ENCODE assay signal across 10 mouse cellular contexts in the genomic region with DNA sequence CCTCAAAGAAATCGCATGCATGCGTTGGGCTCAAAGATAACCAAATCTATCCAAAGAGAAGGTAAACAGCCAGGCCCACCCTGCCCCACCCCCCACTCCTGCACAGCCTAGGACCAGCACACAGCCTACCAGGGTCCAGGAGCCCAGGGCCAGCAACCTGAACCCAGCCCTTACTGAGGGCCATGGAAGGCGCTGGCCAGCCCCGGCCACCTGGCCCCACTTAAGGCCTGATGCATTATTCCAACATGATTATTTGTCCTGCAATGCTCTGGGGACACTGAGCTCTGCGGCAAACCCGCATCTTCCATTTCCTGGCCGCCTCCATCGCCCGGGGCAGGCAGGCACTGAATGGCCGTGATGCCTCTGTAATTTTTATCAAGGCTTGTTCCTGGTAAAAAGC.
A peak's percentile ranks its signal among the peaks of the same experiment; 100 is the strongest.
DNase-seq lines count a peak whose midpoint lies in the region; ATAC-seq and TF ChIP-seq lines count a peak whose summit lies in the region.
"Had no signal": no experiment of that assay in that cellular context is flagged by ENCODE, and none has a peak within 500 bp of the region (broad histone marks: within the 10 kb centered on the region; RNA-seq: fewer than 3 reads in every experiment).

No protein-coding gene starts in this region.

- TF ChIP-seq EP300 in stomach, postnatal 0 days (optimal IDR thresholded peaks at IDR 0.05) = no peak

- peak; percentile 14; the same call in 1 of the 2 replicates for ATAC-seq in neural tube, embryonic 11.5 days (ENCODE audit: insufficient read depth, low FRiP score, low TSS enrichment)
- ATAC-seq in forebrain, embryonic 14.5 days = no peak; the same call in 1 of the 2 replicates
- peak; percentile 25 for ATAC-seq in liver, embryonic 13.5 days (ENCODE audit: low read depth)
- ATAC-seq in stomach, postnatal 0 days (ENCODE audit: low FRiP score, low TSS enrichment) = peak; percentile 33; the same call in 1 of the 2 replicates

- no peak overlapping the region for H3K9ac ChIP-seq in neural tube, embryonic 11.5 days (ENCODE audit: low read length)
- H3K9ac ChIP-seq in forebrain, embryonic 14.5 days (ENCODE audit: low read length) = peak overlapping the region; percentile 26
- H3K9ac ChIP-seq in liver, embryonic 13.5 days = no peak overlapping the region; the same call in 1 of the 2 replicates
- no peak overlapping the region for H3K9ac ChIP-seq in stomach, postnatal 0 days (ENCODE audit: low read length)
- H3K9ac ChIP-seq: limb, embryonic 15.5 days had no signal

- H3K4me1 ChIP-seq in neural tube, embryonic 11.5 days (ENCODE audit: control insufficient read depth, insufficient read depth, low read length) = peaks cover 38% of the 10 kb centered on the region
- peaks cover 46% of the 10 kb centered on the region for H3K4me1 ChIP-seq in forebrain, embryonic 14.5 days (ENCODE audit: control insufficient read depth, insufficient read depth, low read length)
- peaks cover 70% of the 10 kb centered on the region for H3K4me1 ChIP-seq in liver, embryonic 13.5 days (replicated peaks)
- no peaks in the 10 kb centered on the region; the same call in 1 of the 2 replicates for H3K4me1 ChIP-seq in stomach, postnatal 0 days (replicated peaks; ENCODE audit: control insufficient read depth, insufficient read depth)

- no peak overlapping the region for H3K4me3 ChIP-seq in neural tube, embryonic 11.5 days (ENCODE audit: low read depth, low read length)
- H3K4me3 ChIP-seq in forebrain, embryonic 14.5 days (ENCODE audit: low read depth, low read length) = no peak overlapping the region
- no peak overlapping the region for H3K4me3 ChIP-seq in liver, embryonic 13.5 days (replicated peaks)
- H3K4me3 ChIP-seq in stomach, postnatal 0 days (ENCODE audit: low read depth, low read length) = no peak overlapping the region
- H3K4me3 ChIP-seq: limb, embryonic 15.5 days had no signal

- H3K36me3 ChIP-seq in neural tube, embryonic 11.5 days (ENCODE audit: control insufficient read depth, insufficient read depth, low read length) = no peaks in the 10 kb centered on the region
- H3K36me3 ChIP-seq in forebrain, embryonic 14.5 days (ENCODE audit: control insufficient read depth, insufficient read depth, low read length) = no peaks in the 10 kb centered on the region
- H3K36me3 ChIP-seq in liver, embryonic 13.5 days = no peaks in the 10 kb centered on the region
- no peaks in the 10 kb centered on the region for H3K36me3 ChIP-seq in stomach, postnatal 0 days (ENCODE audit: control insufficient read depth, insufficient read depth, low read length)
- H3K36me3 ChIP-seq: G1E; limb, embryonic 15.5 days had no signal

- 36% methylated on average over 10 of the region's 10 CpGs for WGBS in neural tube, embryonic 11.5 days
- 13% methylated on average over 10 of the region's 10 CpGs for WGBS in forebrain, embryonic 14.5 days
- 61% methylated on average over 10 of the region's 10 CpGs for WGBS in liver, embryonic 13.5 days (ENCODE audit: insufficient replicate concordance)
- WGBS in stomach, postnatal 0 days = 45% methylated on average over 10 of the region's 10 CpGs

- peak overlapping the region; percentile 56 for H3K27ac ChIP-seq in neural tube, embryonic 11.5 days (ENCODE audit: low read depth, low read length)
- peak overlapping the region; percentile 62; the same call in 1 of the 2 replicates for H3K27ac ChIP-seq in forebrain, embryonic 14.5 days (ENCODE audit: low read depth, low read length)
- H3K27ac ChIP-seq in liver, embryonic 13.5 days = peak overlapping the region; percentile 89
- H3K27ac ChIP-seq in stomach, postnatal 0 days (replicated peaks) = peak overlapping the region; percentile 49; the same call in 1 of the 2 replicates
- H3K27ac ChIP-seq: limb, embryonic 15.5 days had no signal

- H3K4me2 ChIP-seq in neural tube, embryonic 11.5 days (ENCODE audit: low read depth) = no peak overlapping the region
- peak overlapping the region; percentile 12; the same call in 1 of the 2 replicates for H3K4me2 ChIP-seq in forebrain, embryonic 14.5 days (ENCODE audit: low read length)
- peak overlapping the region; percentile 60 for H3K4me2 ChIP-seq in liver, embryonic 13.5 days
- H3K4me2 ChIP-seq in stomach, postnatal 0 days (replicated peaks; ENCODE audit: low read depth) = no peak overlapping the region
- H3K4me2 ChIP-seq: limb, embryonic 15.5 days had no signal

- peaks cover 4% of the 10 kb centered on the region; the same call in 1 of the 2 replicates for H3K27me3 ChIP-seq in neural tube, embryonic 11.5 days (ENCODE audit: control insufficient read depth, insufficient read depth, low read length)
- H3K27me3 ChIP-seq in forebrain, embryonic 14.5 days (replicated peaks; ENCODE audit: control insufficient read depth, insufficient read depth, low read length) = no peaks in the 10 kb centered on the region
- H3K27me3 ChIP-seq in liver, embryonic 13.5 days = no peaks in the 10 kb centered on the region
- no peaks in the 10 kb centered on the region for H3K27me3 ChIP-seq in stomach, postnatal 0 days (ENCODE audit: control insufficient read depth, insufficient read depth, low read length)

- no peaks in the 10 kb centered on the region for H3K9me3 ChIP-seq in neural tube, embryonic 11.5 days (ENCODE audit: control insufficient read depth, low read length)
- no peaks in the 10 kb centered on the region for H3K9me3 ChIP-seq in forebrain, embryonic 14.5 days (replicated peaks; ENCODE audit: control insufficient read depth, low read length)
- no peaks in the 10 kb centered on the region for H3K9me3 ChIP-seq in liver, embryonic 13.5 days (replicated peaks)
- H3K9me3 ChIP-seq in stomach, postnatal 0 days (ENCODE audit: control insufficient read depth, low read length) = no peaks in the 10 kb centered on the region
- H3K9me3 ChIP-seq: limb, embryonic 15.5 days had no signal

- peak; percentile 65 for DNase-seq in neural tube, embryonic 11.5 days (ENCODE audit: low spot score)
- no peak for DNase-seq in neural tube, embryonic 10.5 days (ENCODE audit: extremely low spot score, low spot score)
- DNase-seq in forebrain, embryonic 14.5 days (ENCODE audit: low spot score) = no peak
- no peak for DNase-seq in liver, embryonic 13.5 days
- no peak for DNase-seq in stomach, postnatal 0 days (ENCODE audit: low spot score)
- DNase-seq in ovary, postnatal 10 days (ENCODE audit: low spot score) = no peak
- no peak for DNase-seq in adrenal gland, adult 2 months
- DNase-seq: adrenal gland, postnatal 14 days had no signal

- no peak for TF ChIP-seq CTCF in stomach, postnatal 0 days (IDR thresholded peaks at IDR 0.05; ENCODE audit: low read depth)

Comparison
In these comparisons a context has a peak if more than half of its experiments do, and no peak if none do; other contexts are left out.
1. H3K4me2 ChIP-seq: peak in forebrain, embryonic 14.5 days (single experiment) and liver, embryonic 13.5 days (single experiment); none in neural tube, embryonic 11.5 days (single experiment) and stomach, postnatal 0 days (single experiment).
2. Peak in every context shown above with its lines, with median percentiles within 50 percentile points of each other: H3K27ac ChIP-seq.